Mouse (Mus musculus) olfactory bulb, adult 2 months (tissue): ENCODE measurements around the gene Eif4g2.

Experiments
- CTCF ChIP-seq: fragments of 200-500 bp; IDR thresholded peaks from 2 replicates; pipeline ENCODE4 v1.5.1; 2012; ENCODE audit warnings: low read depth, mild to moderate bottlenecking, low read length, moderate library complexity; ENCODE audit not compliant: insufficient read depth
- POLR2A ChIP-seq: fragments of 200-500 bp; IDR thresholded peaks from 2 replicates; pipeline ENCODE4 v1.6.1; 2012; ENCODE audit warnings: mild to moderate bottlenecking, low read depth, low read length, moderate library complexity; ENCODE audit not compliant: insufficient read depth

GRCm38 (mm10) chr7:111055984-111056657 is 26.7 kb downstream of the Eif4g2 start:
- TF ChIP-seq CTCF (no peak), POLR2A (no peak)
